Mouse (Mus musculus) liver, embryonic 14.5 days (tissue): ENCODE results near the gene Ppfia2.

ENCODE experiments used
- CTCF ChIP-seq: IDR thresholded peaks from 2 replicates; pipeline ENCODE4 v1.5.1; 2016; ENCODE audit warnings: antibody characterized with exemption, low read depth, control low read depth
- EP300 ChIP-seq: IDR thresholded peaks from 2 replicates; pipeline ENCODE4 v1.6.1; 2016; ENCODE audit warnings: antibody characterized with exemption, low read depth

- TF ChIP-seq CTCF (no peak), EP300 (no peak)
Observed at GRCm38 (mm10) chr10:106815447-106815846, 345.3 kb downstream of the Ppfia2 start.
